Mouse (Mus musculus) testis, adult 2 months (tissue): ENCODE data around the gene Rapgef6.

Experiments used
- CTCF ChIP-seq: fragments of 200-500 bp; IDR thresholded peaks from 2 replicates; pipeline ENCODE4 v1.5.1; 2012; ENCODE audit warnings: low read depth, mild to moderate bottlenecking, inconsistent platforms, low read length, moderate library complexity; ENCODE audit not compliant: control insufficient read depth, insufficient read depth, insufficient replicate concordance
- POLR2A ChIP-seq: fragments of 200-500 bp; IDR thresholded peaks from 2 replicates; pipeline ENCODE4 v1.6.1; 2012; ENCODE audit warnings: low read depth, mild to moderate bottlenecking, inconsistent platforms, low read length, moderate library complexity; ENCODE audit not compliant: control insufficient read depth

- TF ChIP-seq POLR2A (no peak), CTCF (no peak)
Measured at GRCm38 (mm10) chr11:54684831-54685230, 162.2 kb downstream of the Rapgef6 start.
